Mouse (Mus musculus) neural tube, embryonic 10.5 days (tissue): ENCODE results near the gene Rps25.
"Not testable (repeated sequence)": the region's sequence is repeated elsewhere in the genome, so short reads cannot be mapped to it uniquely, and the experiment has no call there.

Experiments used
- DNase-seq: peaks from one replicate; pipeline ENCODE4 v3.0.0-alpha.2; 2017; ENCODE audit warnings: low spot score; ENCODE audit errors: extremely low spot score

The Rps25 gene

GRCm38 (mm10) chr9:44406906-44407751 is at the start of gene Rps25, which contains the start of gene Trappc4:
Rps25 (plus strand) TSS chr9:44407139.
Trappc4 (minus strand) TSS chr9:44407600.
- peak; percentile 97 for DNase-seq

- no peak for DNase-seq
Observed at GRCm38 (mm10) chr9:44357207-44357606, 49.7 kb upstream of the Rps25 start.

- peak; percentile 98 for DNase-seq
Observed at GRCm38 (mm10) chr9:44361190-44361917, 45.6 kb upstream of the Rps25 start, which contains the start of gene Vps11. Vps11 (minus strand) TSS chr9:44361670.

- DNase-seq, result not testable (repeated sequence)
Observed at GRCm38 (mm10) chr9:44361931-44362330, 45.0 kb upstream of the Rps25 start.

- DNase-seq, result no peak
Observed at GRCm38 (mm10) chr9:44364480-44364879, 42.5 kb upstream of the Rps25 start.

GRCm38 (mm10) chr9:44373386-44373785 is 33.6 kb upstream of the Rps25 start:
- DNase-seq, result no peak

GRCm38 (mm10) chr9:44376141-44376540 is 30.8 kb upstream of the Rps25 start:
- DNase-seq, result no peak

- not testable (repeated sequence) for DNase-seq
Observed at GRCm38 (mm10) chr9:44377335-44377734, 29.6 kb upstream of the Rps25 start.

- DNase-seq, result no peak
Observed at GRCm38 (mm10) chr9:44378153-44378730, 28.7 kb upstream of the Rps25 start.

- DNase-seq, result peak; percentile 100
Observed at GRCm38 (mm10) chr9:44379054-44379834, 27.7 kb upstream of the Rps25 start, which contains the start of gene Hyou1. Hyou1 (plus strand) TSS chr9:44379490.

GRCm38 (mm10) chr9:44379862-44380261 is 27.1 kb upstream of the Rps25 start:
- no peak for DNase-seq

GRCm38 (mm10) chr9:44384596-44384995 is 22.3 kb upstream of the Rps25 start:
- DNase-seq, result no peak

GRCm38 (mm10) chr9:44387221-44387620 is 19.7 kb upstream of the Rps25 start:
- no peak for DNase-seq

GRCm38 (mm10) chr9:44389273-44389672 is 17.7 kb upstream of the Rps25 start:
- no peak for DNase-seq

- DNase-seq, result peak; percentile 71
Observed at GRCm38 (mm10) chr9:44391466-44391865, 15.5 kb upstream of the Rps25 start.

GRCm38 (mm10) chr9:44396684-44397411 is 10.1 kb upstream of the Rps25 start, which contains the start of gene Slc37a4:
Slc37a4 (plus strand) TSS chr9:44396852.
- peak; percentile 87 for DNase-seq

- no peak for DNase-seq
Observed at GRCm38 (mm10) chr9:44398087-44398486, 8.9 kb upstream of the Rps25 start.

GRCm38 (mm10) chr9:44398551-44398950 is 8.4 kb upstream of the Rps25 start:
- no peak for DNase-seq

GRCm38 (mm10) chr9:44399114-44399794 is 7.7 kb upstream of the Rps25 start:
- no peak for DNase-seq

GRCm38 (mm10) chr9:44399795-44400114 is 7.2 kb upstream of the Rps25 start:
- DNase-seq, result no peak
